Mouse (Mus musculus) bone marrow macrophage, adult 2 months (primary cell): ENCODE results near the gene Ric8b.

Experiments used
- CTCF ChIP-seq: IDR thresholded peaks from 2 replicates; pipeline ENCODE4 v1.5.1; 2012; ENCODE audit warnings: low read depth, mild to moderate bottlenecking, low read length, moderate library complexity
- POLR2A ChIP-seq: IDR thresholded peaks from 2 replicates; pipeline ENCODE4 v1.6.1; 2012; ENCODE audit warnings: mild to moderate bottlenecking, low read depth, low read length, borderline replicate concordance

GRCm38 (mm10) chr10:85023313-85023666 lies 105.9 kb downstream of the Ric8b start:
- no peak for TF ChIP-seq CTCF
- no peak for TF ChIP-seq POLR2A
